Mouse (Mus musculus) ES-CJ7 (cell line): ENCODE measurements around the gene Tmem255a.

ENCODE experiments used
- DNase-seq: peaks from one replicate; pipeline ENCODE4 v3.0.0; 2011; ENCODE audit warnings: low read depth, low spot score

The Tmem255a gene

DNA sequence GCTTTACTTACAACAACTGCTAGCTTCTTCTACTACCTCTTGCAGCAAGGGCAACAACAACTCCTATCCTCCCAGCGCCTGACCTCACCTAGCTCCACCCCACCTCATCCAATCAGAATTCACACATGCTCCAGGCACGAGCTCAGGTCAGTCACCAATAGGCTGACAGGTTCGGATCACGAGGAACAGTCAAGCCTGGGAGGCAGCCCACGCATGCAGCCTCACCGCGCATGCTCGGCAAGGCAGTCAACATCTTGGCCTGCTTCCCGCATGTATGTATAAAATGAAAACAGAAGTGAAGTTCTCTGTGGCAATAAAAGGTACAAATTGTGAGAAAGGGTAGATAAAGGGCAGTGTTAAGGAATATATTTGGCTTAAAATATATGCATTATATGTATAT lies 86.2 kb downstream of the Tmem255a start:
- DNase-seq: peak; percentile 60

- no peak for DNase-seq
Observed at GRCm38 (mm10) chrX:38165315-38165714, 86.9 kb downstream of the Tmem255a start.

- DNase-seq: no peak
Observed at GRCm38 (mm10) chrX:38159097-38159496, 93.1 kb downstream of the Tmem255a start.
